Mouse (Mus musculus): ENCODE measurements around the gene Abcc4. TPM values are rescaled to one million over a fixed set of nuclear protein-coding genes. Genes with fewer than 3 reads are reported as not detected.

Gene Abcc4
- polyA plus RNA-seq, 1 experiment = 7.7 TPM

DNA sequence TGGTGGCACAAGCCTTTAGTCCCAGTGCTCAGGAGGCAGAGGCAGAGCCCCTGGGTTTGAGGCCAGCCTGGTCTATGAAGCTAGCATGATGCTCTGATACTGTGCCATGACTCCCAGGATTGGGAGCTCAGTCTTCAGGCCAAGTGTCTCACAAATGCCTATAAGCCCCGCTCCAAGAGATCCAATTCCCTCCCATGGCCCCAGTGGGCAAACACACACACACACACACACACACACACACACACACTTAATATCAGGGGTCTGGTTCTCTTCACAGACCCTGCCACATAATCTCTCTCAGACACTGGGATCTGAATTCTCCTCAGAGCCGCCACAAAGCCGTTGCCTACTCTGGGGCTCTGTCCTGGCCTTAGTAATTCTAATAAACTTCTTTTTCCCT, 241.6 kb downstream of the Abcc4 start:
- Histone ChIP-seq H3K27ac (ENCODE audit: control insufficient read depth, insufficient read depth, low read depth, low read length, poor library complexity) (no peak overlapping the region), H3K4me1 (ENCODE audit: control insufficient read depth, insufficient read depth, low read length) (no peaks in the 10 kb centered on the region; the same call in 1 of the 2 replicates), H3K4me3 (replicated peaks; ENCODE audit: control insufficient read depth, low read depth, low read length) (no peak overlapping the region)
- TF ChIP-seq POLR2A (IDR thresholded peaks at IDR 0.05; ENCODE audit: borderline replicate concordance, control insufficient read depth, low read depth, low read length) = no peak
- no peak for TF ChIP-seq CTCF (IDR thresholded peaks at IDR 0.05; ENCODE audit: control insufficient read depth, insufficient read depth, low read length)
- WGBS = 88% methylated on average over 3 of the region's 3 CpGs

DNA sequence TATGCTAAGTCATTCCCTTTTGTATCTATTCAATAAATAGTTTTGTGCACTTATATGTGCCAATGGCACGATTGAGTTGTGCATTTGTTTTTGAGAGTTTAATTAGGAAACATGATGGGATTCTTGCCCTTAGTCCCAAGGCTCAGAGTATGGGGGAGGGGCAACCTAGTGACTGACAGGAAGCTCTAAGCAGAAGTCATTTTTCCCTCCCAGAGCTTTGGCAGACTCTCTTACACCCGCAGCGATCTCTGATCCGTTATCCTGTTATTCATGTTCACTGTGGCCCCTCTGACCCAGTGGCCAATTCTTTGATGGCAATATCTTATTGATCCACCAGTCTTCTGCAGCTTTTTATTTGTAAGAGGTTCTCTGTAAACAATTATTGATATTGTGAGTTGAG, 253.4 kb downstream of the Abcc4 start:
- Histone ChIP-seq H3K4me3 (replicated peaks; ENCODE audit: control insufficient read depth, low read depth, low read length) (no peak overlapping the region), H3K4me1 (ENCODE audit: control insufficient read depth, insufficient read depth, low read length) (no peaks in the 10 kb centered on the region; the same call in 1 of the 2 replicates), H3K27ac (ENCODE audit: control insufficient read depth, insufficient read depth, low read depth, low read length, poor library complexity) (no peak overlapping the region)
- TF ChIP-seq CTCF (IDR thresholded peaks at IDR 0.05; ENCODE audit: control insufficient read depth, insufficient read depth, low read length) (no peak), POLR2A (IDR thresholded peaks at IDR 0.05; ENCODE audit: borderline replicate concordance, control insufficient read depth, low read depth, low read length) (no peak)
- WGBS = 14% methylated on average over 4 of the region's 4 CpGs

DNA sequence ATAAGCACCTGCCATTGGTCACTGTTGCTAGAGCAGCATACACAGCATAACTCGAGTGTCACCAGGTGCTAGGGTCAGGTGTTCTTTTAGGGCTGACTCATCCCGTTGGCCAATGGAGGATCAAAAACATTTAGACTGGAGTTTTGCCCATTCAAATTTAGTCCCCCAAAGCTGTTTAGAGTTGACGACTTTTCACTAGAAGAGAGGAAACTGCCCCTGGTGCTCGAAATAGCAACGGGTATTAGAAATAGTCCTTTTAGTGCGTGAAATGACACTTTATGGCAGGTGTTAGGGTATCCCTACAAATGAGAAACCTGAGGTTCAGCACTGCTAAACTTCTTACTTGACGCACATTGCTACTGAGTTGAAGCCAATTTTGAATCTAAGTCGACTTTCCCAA, 265.9 kb downstream of the Abcc4 start:
- Histone ChIP-seq H3K4me3 (replicated peaks; ENCODE audit: control insufficient read depth, low read depth, low read length) (no peak overlapping the region), H3K27ac (ENCODE audit: control insufficient read depth, insufficient read depth, low read depth, low read length, poor library complexity) (no peak overlapping the region), H3K4me1 (ENCODE audit: control insufficient read depth, insufficient read depth, low read length) (no peaks in the 10 kb centered on the region)
- TF ChIP-seq POLR2A (IDR thresholded peaks at IDR 0.05; ENCODE audit: borderline replicate concordance, control insufficient read depth, low read depth, low read length) (no peak), CTCF (IDR thresholded peaks at IDR 0.05; ENCODE audit: control insufficient read depth, insufficient read depth, low read length) (no peak)
- 55% methylated on average over 8 of the region's 8 CpGs for WGBS

DNA sequence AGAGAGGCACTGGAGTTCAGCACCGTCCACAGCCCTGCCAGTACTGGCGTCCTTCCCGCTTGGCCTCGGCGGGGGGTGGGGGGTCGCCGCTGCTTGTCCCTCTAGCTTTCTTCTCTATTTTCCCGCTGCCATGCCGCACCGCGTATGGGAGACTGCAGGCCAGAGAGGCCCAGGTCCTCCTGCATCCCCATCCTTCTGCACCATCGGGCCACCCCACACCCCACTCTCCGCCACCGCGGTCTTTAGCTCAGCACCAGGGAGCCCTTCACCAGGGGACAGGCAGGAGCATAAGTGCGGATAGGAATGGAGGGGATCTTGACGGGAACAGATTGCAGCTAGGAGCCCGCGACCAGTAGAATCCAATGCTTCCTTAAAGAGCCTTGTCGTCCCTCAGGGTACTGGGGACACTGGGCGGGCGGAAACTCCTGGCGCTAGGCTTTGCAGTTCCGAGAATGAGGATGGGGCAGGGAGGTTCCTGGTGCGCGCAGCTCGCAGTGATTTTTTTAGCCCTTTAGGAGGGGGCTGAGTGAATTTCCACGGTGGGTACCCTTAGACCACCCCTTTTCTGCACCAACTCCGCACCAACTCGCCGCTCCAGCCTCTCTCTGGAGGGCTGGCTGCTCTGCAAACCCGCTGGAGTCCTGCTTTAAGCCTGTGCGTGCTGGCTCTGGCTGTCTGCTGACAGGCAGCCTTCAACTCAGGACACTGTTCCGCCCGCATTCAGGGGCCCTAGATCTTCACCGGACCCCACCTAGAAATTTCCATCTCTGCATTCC, 268.7 kb downstream of the Abcc4 start:
- Histone ChIP-seq H3K4me1 (ENCODE audit: control insufficient read depth, insufficient read depth, low read length) (no peaks in the 10 kb centered on the region), H3K27ac (ENCODE audit: control insufficient read depth, insufficient read depth, low read depth, low read length, poor library complexity) (no peak overlapping the region), H3K4me3 (replicated peaks; ENCODE audit: control insufficient read depth, low read depth, low read length) (no peak overlapping the region)
- 5% methylated on average over 36 of the region's 36 CpGs for WGBS
- TF ChIP-seq POLR2A (IDR thresholded peaks at IDR 0.05; ENCODE audit: borderline replicate concordance, control insufficient read depth, low read depth, low read length) (no peak), CTCF (IDR thresholded peaks at IDR 0.05; ENCODE audit: control insufficient read depth, insufficient read depth, low read length) (no peak)

DNA sequence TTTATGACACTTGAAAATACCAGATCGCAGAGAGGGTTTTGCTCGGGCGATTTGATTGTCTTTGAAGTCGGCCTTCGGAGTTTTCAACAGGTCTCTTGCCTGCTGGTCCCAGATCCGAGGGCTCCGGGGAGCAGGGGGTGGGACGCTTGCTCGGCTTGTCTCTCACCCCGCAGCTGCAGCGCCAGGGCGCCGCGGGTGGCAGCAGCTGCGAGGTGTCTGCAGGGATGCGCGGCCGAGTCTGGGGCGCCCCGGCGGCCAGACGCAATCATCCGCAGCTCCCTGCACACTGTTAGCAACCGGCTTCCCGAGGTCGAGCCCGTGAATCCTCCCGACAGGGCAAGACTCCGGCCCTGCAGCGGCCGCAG, 269.2 kb downstream of the Abcc4 start:
- TF ChIP-seq POLR2A (IDR thresholded peaks at IDR 0.05; ENCODE audit: borderline replicate concordance, control insufficient read depth, low read depth, low read length) (no peak), CTCF (IDR thresholded peaks at IDR 0.05; ENCODE audit: control insufficient read depth, insufficient read depth, low read length) (no peak)
- WGBS = under 1% methylated on average over 31 of the region's 31 CpGs
- H3K27ac ChIP-seq (ENCODE audit: control insufficient read depth, insufficient read depth, low read depth, low read length, poor library complexity) = no peak overlapping the region
- H3K4me1 ChIP-seq (ENCODE audit: control insufficient read depth, insufficient read depth, low read length) = no peaks in the 10 kb centered on the region; the same call in 1 of the 2 replicates
- H3K4me3 ChIP-seq (replicated peaks; ENCODE audit: control insufficient read depth, low read depth, low read length) = no peak overlapping the region

DNA sequence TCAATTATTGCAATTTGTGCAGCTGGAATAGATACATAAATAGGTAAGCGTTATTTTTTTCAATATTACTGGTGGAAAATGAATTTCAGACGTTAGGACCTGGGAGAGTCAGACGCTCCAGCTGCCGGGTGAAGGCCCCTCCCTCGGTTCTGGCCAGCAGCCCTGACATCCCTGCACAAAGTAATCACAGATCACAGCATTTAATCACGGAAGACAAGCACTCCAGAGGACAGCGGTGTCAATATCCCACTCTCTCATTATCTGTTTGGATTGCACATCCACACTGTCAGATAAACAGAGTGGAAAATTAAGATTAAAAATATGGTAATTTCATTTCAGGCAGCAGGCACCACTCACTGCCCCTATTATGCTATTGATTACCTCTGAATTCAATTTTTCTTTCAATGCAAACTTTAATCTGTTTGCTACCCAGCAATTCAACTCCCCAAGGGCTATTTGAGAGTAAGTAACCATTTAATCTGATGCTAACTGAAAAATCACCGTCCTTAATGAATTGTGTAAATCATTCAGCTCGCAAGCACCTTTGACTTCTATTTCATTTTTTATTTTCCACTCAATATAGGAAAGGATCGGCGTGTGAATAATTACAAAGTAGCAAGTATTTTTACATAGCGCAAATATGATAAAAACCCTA, 270.2 kb downstream of the Abcc4 start:
- no peak for TF ChIP-seq POLR2A (IDR thresholded peaks at IDR 0.05; ENCODE audit: borderline replicate concordance, control insufficient read depth, low read depth, low read length)
- TF ChIP-seq CTCF (IDR thresholded peaks at IDR 0.05; ENCODE audit: control insufficient read depth, insufficient read depth, low read length) = no peak
- Histone ChIP-seq H3K27ac (ENCODE audit: control insufficient read depth, insufficient read depth, low read depth, low read length, poor library complexity) (no peak overlapping the region), H3K4me1 (ENCODE audit: control insufficient read depth, insufficient read depth, low read length) (no peaks in the 10 kb centered on the region; the same call in 1 of the 2 replicates), H3K4me3 (replicated peaks; ENCODE audit: control insufficient read depth, low read depth, low read length) (no peak overlapping the region)
- 46% methylated on average over 12 of the region's 12 CpGs for WGBS

DNA sequence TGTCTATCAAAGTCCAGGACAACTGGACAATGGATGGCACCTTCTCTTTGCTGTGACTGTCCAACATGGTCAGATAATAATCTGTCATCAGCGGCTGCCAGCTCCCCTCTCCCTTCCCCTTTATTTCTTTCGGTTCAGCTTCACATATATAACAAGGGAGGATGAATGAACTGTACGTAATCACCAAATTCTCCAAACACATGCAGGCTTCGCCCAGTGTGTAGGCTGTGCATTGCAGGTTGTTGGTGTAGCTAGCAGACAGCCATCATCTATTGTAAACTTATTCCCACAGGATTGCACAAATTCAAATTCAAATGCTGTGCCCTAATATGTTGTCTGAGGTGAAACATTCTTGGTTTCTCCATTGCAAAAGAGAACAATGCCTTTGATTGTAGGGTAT, 271.2 kb downstream of the Abcc4 start:
- no peaks in the 10 kb centered on the region; the same call in 1 of the 2 replicates for H3K4me1 ChIP-seq (ENCODE audit: control insufficient read depth, insufficient read depth, low read length)
- TF ChIP-seq POLR2A (IDR thresholded peaks at IDR 0.05; ENCODE audit: borderline replicate concordance, control insufficient read depth, low read depth, low read length) (no peak), CTCF (IDR thresholded peaks at IDR 0.05; ENCODE audit: control insufficient read depth, insufficient read depth, low read length) (no peak)
- WGBS = 69% methylated on average over 4 of the region's 4 CpGs
- no peak overlapping the region for H3K4me3 ChIP-seq (replicated peaks; ENCODE audit: control insufficient read depth, low read depth, low read length)
- H3K27ac ChIP-seq (ENCODE audit: control insufficient read depth, insufficient read depth, low read depth, low read length, poor library complexity) = no peak overlapping the region

DNA sequence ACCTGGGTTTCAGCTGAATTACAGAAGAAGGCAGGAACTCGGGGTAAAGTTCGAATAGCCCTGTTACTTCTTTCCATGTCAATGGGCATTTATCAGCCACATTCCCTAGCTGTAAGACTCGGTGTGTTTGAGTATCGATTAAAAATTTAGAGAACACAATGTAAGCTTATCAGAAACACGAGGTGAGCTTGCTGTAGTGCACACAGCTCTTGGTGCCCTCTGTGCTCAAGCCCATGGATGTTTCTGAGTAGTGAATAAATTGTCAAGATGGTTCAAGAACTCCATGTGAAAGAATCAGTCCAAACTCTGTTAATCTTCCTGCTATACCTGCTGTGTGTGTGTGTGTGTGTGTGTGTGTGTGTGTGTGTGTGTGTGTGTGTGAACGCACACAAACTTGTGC, 272.2 kb downstream of the Abcc4 start:
- no peaks in the 10 kb centered on the region; the same call in 1 of the 2 replicates for H3K4me1 ChIP-seq (ENCODE audit: control insufficient read depth, insufficient read depth, low read length)
- TF ChIP-seq CTCF (IDR thresholded peaks at IDR 0.05; ENCODE audit: control insufficient read depth, insufficient read depth, low read length) (no peak), POLR2A (IDR thresholded peaks at IDR 0.05; ENCODE audit: borderline replicate concordance, control insufficient read depth, low read depth, low read length) (no peak)
- no peak overlapping the region for H3K27ac ChIP-seq (ENCODE audit: control insufficient read depth, insufficient read depth, low read depth, low read length, poor library complexity)
- 65% methylated on average over 6 of the region's 6 CpGs for WGBS
- no peak overlapping the region for H3K4me3 ChIP-seq (replicated peaks; ENCODE audit: control insufficient read depth, low read depth, low read length)

Other genes with a start within 250 kb of the Abcc4 start
- gene Cldn10, start 81.7 kb upstream of the Abcc4 start, polyA plus RNA-seq (2011; ENCODE audit: insufficient read depth, insufficient read length, low replicate concordance, missing spikeins) = 1.3 and 2.6 TPM in 2 replicates
- gene Dzip1, start 219.2 kb upstream of the Abcc4 start, polyA plus RNA-seq (2011; ENCODE audit: insufficient read depth, insufficient read length, low replicate concordance, missing spikeins) = 1.3 and 5.3 TPM in 2 replicates
- 6.9 and 11.0 TPM in 2 replicates for gene Dnajc3, start 231.8 kb upstream of the Abcc4 start, polyA plus RNA-seq (2011; ENCODE audit: insufficient read depth, insufficient read length, low replicate concordance, missing spikeins)